Mouse (Mus musculus) liver, embryonic 16.5 days (tissue): ENCODE data around the gene Med6. TPM values are rescaled to one million over a fixed set of nuclear protein-coding genes. Genes with fewer than 3 reads are reported as not detected.

Experiments used
- polyA plus RNA-seq: library from polyadenylated mRNA; unstranded; fragments of >200 nt; fragmentation: Nextera tagmentation; extraction: Ambion mirVana; gene quantifications from 2 replicates; pipeline ENCODE4 v1.2.1, GENCODE M21; 2015

The Med6 gene
- polyA plus RNA-seq, 1 experiment from 2014 or later: 29.8 TPM

Other genes starting within 250 kb of the Med6 start
- gene Gm4787, start 215.5 kb downstream of the Med6 start, polyA plus RNA-seq: 0.06 and 0.12 TPM in 2 replicates
- 0.09 and 0.24 TPM in 2 replicates for gene Adam4, start 173.1 kb downstream of the Med6 start, polyA plus RNA-seq
- 59.0 and 65.5 TPM in 2 replicates for gene Cox16, start 109.9 kb downstream of the Med6 start, polyA plus RNA-seq
- gene Gm20498, start 62.1 kb downstream of the Med6 start, polyA plus RNA-seq: 10.3 and 10.6 TPM in 2 replicates
- 12.7 and 14.2 TPM in 2 replicates for gene Synj2bp, start 62.1 kb downstream of the Med6 start, polyA plus RNA-seq
- not detected in 2 replicates for gene Adam21, start 26.5 kb downstream of the Med6 start, polyA plus RNA-seq
- 0.18 and 0.44 TPM in 2 replicates for gene Ttc9, start 36.2 kb upstream of the Med6 start, polyA plus RNA-seq
- 0.08 and 0.14 TPM in 2 replicates for gene Map3k9, start 186.2 kb upstream of the Med6 start, polyA plus RNA-seq